Mouse (Mus musculus) Muller cell, postnatal 12 days (primary cell): ENCODE measurements at regions not wholly inside any gene's neighbourhood (a gene's known extent, or its start where the extent isn't known, plus 50 kb on each side); places are given as distances from the start of the nearest gene placed in this dataset.
"Not testable (repeated sequence)": the region's sequence is repeated elsewhere in the genome, so short reads cannot be mapped to it uniquely, and the experiment has no call there.

Experiments used
- DNase-seq: peaks from one replicate; pipeline ENCODE4 v3.0.0-alpha.2; 2015; ENCODE audit errors: inconsistent ontology term

DNA sequence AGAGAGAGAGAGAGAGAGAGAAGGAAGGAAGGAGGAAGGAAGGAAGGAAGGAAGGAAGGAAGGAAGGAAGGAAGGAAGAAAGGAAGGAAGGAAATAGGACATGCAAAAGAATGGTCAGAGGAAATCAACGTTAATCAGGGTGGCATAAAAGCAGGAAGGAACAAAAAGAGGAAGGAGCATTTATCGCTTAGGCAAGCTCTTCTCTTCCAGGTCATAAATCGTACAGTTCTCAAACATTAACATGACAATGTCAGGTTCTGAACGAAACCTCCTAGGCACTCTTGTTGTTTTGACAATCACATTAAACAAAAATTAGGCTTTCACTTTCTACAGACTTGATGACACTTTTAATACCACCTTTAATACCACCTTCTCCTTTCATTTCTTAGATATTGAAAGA is 594.0 kb downstream of the Efna5 start:
- DNase-seq, result no peak

DNA sequence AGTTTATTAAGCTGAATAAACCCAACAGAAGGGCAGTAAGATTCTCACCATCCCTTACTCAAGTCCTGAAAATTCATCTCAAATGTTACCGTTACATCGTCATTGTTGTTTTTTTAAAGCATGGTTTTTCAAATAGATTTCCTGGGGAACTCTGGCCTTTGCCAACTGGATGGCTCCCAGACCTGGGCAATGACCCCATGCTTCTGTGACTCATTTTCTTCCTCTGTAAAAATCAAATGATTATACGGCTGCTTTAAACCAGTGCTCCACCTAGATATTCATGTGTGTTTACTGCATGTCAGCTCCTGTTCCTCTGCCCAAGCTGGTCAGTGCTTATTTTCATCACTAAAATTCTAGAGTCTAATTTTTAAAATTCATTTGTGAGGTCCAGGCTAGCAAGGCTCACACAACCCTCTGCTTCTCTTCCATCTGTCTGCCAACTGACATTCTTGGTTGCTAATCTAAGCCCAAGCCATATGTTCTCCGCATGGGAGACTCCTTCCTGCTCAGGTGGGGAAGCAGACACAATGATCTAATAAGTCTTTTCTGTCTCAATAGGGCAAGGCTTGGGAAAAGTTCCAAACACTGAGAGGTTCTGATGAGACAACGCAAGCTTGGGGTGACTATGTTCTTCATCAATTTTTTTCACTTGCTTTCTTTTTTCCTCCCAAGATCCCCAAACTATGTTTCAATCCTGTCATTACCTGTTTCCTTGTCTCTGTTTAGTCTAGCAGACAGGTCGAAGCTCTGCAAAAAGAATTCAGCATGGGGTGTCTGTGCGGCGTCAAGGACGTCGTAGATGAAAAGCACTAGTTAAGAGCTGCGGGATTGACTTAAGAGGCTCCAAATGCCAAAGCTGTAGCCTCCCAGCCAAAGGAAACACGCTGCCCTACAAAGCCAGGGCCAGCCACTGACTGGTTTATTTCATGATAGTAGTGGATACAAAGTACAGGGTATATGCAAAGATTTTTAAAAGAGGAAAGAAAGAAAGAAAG is 594.7 kb downstream of the Efna5 start:
- peak; percentile 14 for DNase-seq

DNA sequence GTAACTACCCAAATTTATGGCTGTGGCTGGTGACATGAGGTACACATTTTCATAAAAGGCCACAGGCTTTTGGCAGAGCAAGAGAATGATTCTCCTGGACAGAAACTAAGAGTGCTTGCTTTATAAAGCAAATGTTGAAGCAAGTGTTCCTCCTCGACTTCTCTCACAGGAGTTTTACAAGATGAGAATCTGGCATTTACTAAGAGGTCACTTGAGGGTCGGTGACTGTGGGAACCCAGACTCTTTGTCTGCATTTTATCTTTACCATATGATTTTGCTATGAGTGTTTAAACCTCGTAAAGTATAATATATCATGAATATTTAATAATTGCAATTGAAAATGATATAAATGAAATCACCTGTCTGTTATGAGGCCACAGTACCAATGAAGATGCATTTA is 600.9 kb downstream of the Efna5 start:
- no peak for DNase-seq

DNA sequence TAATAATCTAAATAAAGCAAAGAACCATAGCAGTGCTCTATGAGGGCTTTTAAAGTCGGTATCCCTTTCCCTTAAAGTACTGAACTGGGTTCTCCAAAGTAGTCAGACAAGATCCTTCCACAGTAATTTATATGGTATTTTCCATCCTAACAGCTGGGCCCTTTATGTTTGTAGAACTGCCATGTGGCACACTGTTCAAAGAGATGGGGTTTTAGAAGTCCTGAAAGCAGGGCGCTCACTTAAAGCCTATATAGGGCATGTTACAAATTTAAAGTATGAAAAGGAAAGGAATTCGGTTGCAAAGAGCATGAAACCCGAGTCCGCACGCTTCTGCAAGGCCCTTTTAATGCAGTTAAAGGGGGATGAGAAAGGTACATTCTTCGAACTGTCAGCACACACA is 609.7 kb downstream of the Efna5 start:
- no peak for DNase-seq

DNA sequence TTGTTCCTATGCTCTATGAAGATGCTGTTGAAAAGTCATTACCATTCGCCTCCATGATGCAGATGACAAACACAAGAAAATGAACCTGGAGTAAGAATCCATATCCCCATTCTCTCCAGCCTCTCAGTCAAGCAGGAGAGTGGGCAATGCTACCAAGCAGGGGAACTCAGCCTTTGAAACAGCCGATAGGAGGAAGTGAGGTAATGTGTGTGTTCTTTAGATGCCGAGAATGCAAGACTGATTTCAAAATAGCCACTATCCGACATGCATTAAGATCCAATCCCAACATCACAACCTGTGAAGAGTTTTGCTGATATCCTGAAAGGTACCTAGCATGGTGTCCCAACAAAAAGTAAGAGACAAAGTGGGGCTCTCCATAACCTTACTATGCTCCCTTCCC is 611.8 kb downstream of the Efna5 start:
- no peak for DNase-seq

DNA sequence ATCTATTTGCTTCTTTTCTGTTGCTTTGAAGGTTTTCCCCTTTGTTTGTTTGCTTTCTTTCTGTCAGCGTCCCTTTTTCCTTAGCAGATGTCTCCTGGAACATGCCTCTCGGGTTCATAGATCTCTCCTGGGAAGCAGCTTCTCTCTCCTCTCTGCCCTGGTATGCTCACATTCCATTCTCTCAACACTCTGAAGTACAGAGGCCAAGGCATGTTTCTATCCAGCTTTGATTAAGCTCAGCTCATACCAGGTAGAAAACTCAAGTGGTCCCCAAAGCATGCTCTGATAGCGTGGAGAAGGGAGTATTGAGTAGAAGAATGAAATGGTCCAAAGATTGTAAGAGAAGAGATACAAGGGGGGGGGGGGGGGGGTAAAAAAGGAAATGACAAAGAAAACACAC is 627.7 kb downstream of the Efna5 start:
- no peak for DNase-seq

DNA sequence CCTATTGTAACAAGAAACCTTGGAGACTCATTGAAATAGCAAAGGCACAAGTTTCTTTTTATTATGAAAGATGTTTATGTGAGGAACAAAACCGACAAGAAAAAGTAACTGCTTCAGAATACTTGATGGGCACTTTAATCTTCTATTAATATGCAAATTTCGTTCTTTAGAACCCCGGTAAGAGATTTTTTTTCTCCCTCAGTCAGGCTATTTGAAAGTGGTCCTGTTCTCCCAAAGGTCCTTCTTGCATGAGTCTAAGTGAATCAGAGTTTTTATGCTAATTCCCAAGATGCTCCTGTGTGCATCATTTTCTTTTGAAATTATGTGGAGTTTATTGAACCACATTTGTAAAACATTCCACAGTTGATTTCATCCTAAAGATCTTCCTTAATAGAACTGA is 633.1 kb downstream of the Efna5 start:
- no peak for DNase-seq

DNA sequence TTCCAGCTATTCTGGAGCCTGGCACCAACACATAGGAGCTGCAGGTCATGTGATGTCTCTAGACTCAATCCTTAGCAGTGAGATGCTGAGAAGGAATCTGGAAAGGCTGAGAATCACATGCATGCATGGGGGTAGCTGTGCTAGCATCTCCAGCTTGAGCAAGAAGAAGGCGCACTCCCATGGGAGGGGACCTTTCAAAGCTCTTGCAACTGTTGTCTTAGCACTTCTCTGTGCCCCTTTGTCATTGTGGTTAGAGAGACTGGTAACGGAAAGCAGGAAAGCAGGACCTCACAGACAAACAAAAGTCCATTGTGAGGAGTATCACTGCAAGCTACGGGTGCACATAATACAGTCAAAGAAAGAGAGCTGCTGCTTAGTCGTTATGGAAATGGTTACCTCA is 634.5 kb downstream of the Efna5 start:
- DNase-seq, result peak; percentile 6

DNA sequence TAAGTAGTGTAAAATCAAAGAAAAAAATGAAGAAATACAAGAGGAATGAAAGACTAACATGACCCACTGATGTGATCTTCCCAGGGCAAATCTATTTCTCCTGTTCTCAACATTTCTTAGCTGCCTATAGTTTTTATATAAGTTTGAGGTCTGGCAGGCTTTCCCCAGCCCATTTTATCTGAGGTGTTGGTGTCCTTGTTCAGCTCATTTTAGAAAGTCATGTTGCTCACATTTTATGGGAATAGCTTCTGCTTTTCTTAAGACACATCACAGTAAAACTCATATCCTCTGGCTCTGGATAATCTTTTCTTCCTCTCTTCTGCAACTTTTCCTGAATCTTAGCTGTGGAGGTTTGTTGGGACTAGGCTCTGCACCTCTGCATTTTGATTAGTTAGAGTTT is 650.2 kb downstream of the Efna5 start:
- DNase-seq, result no peak

DNA sequence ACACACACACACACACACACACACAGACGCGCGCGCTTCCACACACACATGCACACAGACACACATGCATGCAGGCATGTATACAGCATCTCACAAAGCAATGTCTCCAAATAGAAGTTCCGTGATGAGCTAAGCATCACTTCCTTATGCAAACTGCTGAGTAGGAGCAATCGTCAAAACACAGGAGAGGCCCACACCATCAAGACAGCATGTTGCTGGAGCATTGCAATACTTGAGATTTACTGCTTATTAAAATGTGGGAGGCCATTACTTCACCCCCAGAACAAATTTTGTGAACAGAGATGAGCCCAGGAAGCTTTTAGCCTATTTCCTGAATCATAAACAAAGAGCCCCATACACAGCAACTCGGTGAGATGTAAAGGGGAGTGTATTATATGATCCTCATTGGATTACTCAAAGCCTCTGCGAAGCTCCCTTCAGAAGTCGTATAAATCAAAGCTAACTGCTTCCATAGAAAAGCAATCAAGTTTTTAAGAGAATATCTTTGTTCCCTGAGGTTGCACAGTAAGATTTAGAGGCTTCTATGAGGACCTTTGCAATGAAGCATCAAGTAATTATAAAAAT is 670.6 kb downstream of the Efna5 start:
- no peak for DNase-seq

DNA sequence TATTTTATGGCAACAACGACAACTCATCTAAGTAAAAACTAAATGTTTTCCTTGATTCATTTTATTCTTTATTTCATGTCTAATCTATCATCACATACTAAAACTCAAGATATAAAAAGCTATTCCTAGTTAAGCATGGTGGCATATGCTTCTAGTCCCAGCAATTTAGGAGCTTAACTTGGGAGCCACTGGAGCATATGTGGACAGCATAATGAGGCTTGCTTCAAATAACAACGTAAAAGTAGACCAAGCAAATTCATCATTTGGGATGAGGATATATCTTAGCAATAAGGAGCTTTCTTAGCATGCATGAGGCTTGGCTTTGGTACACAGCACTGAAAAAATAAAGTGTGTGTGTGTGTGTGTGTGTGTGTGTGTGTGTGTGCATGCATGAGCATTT is 678.5 kb downstream of the Efna5 start:
- DNase-seq, result no peak

DNA sequence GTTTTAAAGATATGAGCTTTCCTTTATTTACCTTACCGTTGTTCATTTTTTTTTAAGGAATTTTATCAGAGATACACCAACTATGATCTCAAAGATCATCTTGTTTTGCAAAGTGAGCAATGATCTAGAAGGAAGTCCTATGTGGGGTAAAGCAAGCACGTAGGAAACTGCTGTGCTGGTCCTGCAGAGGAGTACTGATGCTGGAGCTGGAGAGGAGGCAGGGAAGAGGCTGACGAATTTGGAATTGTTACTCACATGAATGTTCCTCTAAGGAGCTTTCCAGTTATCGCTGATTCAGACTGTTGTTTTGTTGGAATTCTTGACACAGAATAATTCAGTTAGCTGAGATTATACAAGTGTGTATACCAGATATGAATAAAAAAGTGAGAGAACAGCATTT is 680.6 kb downstream of the Efna5 start:
- no peak for DNase-seq

DNA sequence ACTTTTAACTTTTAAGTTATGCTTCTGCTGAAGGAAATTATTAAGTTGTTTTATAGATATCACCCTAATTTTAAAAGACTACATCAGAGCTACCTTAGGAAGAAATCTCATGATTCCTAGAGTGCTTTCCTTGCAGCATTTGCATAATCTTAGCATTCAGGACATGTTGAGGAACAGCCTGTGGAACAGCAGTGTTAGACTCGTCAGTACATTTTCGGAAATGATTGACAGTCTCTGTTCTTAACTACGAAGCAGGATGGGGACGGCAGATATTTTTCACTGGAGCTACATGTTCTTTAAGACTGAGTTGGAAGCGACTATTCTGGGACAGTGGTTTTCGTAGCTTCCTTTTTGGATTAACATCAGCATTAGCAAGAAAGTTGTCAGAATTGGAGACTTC is 681.6 kb downstream of the Efna5 start:
- no peak for DNase-seq

DNA sequence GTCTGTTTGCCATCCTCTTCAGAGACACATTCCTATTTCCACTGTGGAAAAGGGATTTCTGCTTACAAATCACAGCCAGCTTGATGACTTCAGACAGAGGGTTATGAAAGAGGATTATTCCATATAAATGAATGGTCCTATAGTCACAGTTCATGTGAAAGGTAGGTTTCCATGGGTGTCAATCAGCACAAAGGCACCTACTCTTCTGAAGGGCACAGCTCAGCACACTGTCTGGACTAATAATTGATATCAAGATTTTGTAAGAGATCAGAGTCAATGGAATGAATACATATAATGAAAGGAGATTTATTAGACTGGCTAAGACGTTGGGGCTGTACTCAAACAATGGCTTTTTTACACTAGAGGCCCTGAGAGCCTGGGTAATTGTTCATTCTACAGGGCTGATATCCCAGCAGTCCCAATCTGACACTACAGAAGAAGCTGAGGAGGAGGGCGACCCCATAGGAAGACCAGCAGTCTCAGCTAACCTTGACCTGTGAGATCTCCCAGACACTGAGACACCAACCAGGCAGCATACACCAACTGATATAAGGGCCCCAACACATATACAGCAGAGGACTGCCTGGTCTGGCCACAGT is 702.4 kb downstream of the Efna5 start:
- no peak for DNase-seq

DNA sequence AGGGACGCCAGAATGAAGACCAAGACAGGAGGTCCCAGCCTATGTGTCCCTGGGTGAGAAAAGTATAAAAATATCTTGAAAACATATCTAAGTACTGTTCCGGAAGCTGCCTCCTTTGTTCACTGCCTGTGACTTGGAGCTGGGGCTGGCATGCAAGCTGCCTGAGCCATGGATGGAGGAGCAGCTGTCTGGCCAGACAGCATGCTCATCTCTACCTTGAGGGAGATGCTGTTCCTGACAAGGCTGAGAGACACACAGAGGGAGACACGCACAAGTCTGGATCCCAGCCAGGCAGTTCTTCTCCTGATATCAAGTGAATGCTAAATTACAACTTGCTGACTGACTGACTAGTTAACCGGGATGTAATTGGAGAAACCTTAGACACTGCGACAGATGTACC is 704.8 kb downstream of the Efna5 start:
- DNase-seq, result no peak

DNA sequence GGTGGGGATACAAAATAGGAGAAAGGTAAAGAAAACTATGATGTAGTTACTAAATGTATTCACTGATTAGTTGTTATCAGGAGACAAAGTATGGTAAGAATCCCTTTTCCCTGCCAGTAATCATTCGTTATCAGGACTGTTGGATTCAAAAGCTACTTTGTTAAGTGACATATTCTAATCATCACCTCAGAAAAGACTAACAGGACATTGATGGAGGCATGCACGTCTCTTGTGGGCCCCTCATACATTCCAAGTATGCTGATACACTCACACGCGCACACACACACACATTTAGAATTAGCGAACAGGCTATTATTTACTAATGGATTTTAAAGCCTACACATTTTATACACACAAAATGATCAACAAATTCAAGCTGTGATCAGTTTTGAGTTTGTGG is 708.8 kb downstream of the Efna5 start:
- DNase-seq, result no peak

DNA sequence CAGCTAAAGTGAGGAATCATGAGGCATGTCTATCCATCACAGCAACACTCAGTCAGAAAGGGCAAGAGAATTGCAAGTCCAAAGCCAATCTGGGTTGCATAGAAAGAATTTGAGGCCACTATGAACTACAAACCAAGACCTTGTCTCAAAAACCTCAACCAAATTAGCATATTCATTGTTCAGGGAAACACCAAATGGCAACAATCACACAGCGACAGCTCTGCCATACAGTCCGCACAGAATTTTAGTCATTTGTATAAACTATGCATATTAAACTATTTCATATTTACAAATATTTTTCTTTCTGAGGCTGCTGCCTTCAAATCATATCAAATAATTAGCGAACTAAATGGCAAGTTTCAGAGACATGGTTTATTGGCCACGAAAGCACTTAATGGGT is 709.6 kb downstream of the Efna5 start:
- no peak for DNase-seq

DNA sequence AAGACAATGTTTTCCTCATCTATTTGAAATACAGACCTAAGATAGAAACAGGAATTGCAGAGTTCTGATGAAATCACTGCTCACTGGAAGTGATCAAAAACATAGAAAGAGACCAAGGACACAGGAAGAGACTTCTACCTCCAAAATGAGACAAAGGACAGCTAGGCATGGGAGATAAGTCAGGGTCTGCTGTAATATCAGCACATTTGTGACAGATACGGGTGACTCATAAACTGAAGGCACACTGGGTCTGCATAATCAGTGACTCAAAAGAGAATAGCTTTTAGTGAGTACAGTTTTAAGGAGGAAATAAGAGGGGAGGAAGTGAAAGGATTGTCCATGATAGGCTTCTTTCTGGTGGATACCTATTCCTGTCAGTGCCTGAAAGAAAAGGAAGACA is 719.7 kb downstream of the Efna5 start:
- DNase-seq, result no peak

DNA sequence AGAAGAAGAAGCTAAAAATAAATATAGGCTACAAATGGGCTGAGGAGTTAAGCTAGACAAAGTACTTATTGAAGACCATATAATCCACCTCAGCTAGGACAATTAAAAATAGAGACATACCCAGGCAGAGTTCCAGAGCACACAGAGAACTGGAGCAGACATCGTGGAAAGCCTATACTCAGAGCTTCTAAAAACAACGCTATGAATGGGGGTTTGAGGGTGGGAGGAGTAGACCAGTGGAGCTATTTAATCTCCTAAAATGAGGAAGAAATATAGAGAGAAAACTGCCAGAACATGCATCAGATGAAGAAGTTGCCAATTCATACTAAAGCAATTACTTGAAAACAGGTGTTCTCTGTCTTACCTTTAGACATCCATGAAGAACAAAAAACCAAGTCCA is 720.8 kb downstream of the Efna5 start:
- no peak for DNase-seq

DNA sequence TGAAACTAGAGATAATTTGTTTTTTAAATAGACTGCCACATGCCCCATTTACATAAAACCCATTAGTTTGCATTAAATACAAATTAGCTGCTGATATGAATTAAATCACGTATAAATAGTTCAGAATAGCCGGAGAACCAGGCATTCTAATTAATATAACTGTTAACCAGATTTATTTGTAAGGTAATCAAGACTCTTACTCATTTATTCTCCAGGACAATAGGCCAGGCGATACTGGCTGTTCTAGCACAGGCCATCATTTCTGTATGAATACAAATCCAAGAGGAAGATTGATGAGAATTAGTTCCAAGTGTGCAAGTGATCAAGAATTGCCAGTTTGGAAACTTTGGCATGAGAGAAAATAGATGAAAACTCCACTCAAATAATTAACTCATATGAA is 746.1 kb downstream of the Efna5 start:
- no peak for DNase-seq

DNA sequence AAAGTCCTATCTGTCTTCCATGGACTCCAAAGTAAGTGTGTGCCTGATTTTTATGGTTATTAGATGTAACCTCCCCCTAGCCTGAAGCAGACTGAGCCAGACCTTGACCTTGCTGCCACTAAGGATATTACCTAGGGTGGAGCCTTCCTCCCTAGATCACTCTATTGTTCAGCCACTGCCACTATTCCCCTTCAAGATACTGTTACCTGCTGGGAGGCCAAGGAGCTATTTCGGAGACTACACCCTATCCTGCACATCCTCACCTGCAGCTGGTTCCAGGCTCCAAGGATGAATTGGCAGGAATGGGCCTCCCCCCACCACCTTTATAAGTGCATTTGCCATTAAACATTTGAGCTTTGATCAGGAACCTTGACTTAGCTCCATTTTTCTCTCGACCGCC is 769.4 kb downstream of the Efna5 start:
- not testable (repeated sequence) for DNase-seq

DNA sequence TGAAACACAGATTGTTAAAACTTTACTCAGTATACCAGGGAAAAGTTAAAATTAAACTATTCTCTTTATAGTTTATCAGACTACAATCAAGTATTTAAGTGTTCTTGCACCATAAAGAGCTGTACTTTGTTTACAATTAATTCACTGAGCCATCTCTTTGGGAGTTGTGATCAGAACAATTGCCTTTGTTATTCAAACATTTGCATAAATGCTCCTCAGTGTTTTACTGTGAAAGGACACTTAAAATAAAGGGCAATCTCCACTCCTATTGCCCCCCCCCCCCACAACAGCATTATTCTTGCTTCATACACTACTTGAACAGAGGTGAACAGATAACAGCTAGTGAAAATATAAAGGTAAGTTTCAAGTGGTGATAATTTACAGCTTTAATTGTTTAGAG is 772.1 kb downstream of the Efna5 start:
- no peak for DNase-seq

DNA sequence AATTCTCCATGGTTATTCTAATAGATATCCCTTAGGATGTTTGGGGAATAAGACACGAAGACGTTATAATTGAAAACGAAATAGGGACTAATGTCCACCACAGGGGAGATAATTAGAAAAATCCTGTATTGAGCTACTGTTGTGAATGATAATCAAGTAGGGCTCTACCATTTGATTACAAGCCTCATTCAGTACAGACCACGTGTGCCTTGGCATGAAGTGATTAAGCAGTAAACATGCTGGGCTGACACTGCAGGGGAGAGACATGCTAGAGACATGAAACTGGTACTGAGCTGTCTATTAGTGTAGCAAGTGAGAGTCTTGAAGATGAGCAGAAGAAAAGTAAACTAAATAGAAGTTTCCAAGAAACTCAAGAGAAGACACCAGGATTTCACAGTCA is 797.8 kb downstream of the Efna5 start:
- DNase-seq, result no peak
